Mouse (Mus musculus) T-helper 2 cell (primary cell): Measurements from ENCODE around the gene Tmbim7.
"Not testable (repeated sequence)": the region's sequence is repeated elsewhere in the genome, so short reads cannot be mapped to it uniquely, and the experiment has no call there.

Experiments
- in situ Hi-C: fragments of 300-600 bp; cut with MboI, MseI; formaldehyde crosslinking; loops from one replicate; pipeline ENCODE4 v1.15.1; 2025; ENCODE audit warnings: high pct_unique_total_duplicates

Tmbim7 gene

GRCm38 (mm10) chr5:3650881-3651280 is at the start of gene Tmbim7:
Gene Tmbim7 (plus strand): TSS chr5:3651181.
- in situ Hi-C loops: loop anchor here (10.0 kb wide), 1 partner anchor 234 kb away; no protein-coding TSS in a partner anchor

DNA sequence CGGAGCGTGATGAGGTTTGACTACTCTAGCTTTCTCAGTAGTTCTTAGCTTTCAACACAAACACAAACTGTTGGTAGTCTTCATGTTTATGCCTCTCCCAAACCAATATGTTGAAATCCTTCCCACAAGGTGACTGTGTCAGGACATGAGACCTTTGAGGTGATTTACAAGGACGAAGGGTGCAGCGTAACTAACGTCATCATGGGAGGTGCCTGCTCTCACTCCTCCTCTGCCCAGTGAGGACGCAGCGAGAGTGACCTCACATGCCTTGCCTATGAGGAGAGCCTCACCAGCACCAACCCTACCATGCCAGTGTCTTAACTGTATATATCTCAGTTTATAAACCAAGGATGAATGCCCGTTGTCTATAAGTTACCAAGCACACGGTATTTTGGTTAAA is 43.9 kb upstream of the Tmbim7 start:
- in situ Hi-C loops: no loop called here

GRCm38 (mm10) chr5:3609241-3609640 is 41.7 kb upstream of the Tmbim7 start:
- in situ Hi-C loops: no loop called here

DNA sequence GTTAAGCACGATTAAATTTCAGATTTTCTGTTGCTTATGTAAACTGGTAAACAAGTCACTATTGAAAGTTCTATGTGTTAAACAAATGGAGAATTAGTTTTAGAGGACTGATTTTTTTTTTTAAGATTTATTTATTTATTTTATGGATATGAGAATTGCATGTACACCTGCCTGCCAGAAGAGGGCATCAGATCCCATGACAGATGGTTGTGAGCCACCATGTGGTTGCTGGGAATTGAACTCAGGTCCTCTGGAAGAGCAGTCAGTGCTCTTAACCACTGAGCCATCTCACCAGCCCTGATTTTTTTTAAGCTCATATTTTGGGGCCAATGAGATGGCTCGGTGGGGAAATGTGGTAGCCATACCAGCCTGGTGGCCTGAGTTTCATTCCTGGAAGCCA is 39.1 kb upstream of the Tmbim7 start:
- in situ Hi-C loops: not testable (repeated sequence)

DNA sequence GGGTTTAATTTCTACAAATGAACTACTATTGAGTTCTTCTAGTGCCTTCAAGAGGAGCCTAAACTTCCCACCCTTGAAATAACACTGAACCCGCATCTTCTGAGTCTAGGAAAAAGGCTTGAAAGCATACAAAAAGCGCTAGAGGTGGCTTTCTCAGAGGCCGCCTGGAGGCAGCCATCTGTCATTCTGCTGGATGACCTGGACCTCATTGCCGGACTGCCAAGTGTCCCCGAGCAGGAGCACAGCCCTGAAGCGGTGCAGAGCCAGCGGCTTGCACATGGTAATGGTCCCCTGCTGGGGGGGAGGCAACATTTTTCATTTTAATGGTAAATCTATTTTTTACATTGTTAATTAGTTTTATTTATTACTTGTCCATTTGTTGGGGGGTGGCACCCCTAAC is 30.5 kb upstream of the Tmbim7 start:
- in situ Hi-C loops: no loop called here

- in situ Hi-C loops: no loop called here
These were observed 20.9 kb upstream of the Tmbim7 start for GRCm38 (mm10) chr5:3630055-3630454.

- in situ Hi-C loops: no loop called here
These were observed 19.3 kb upstream of the Tmbim7 start for GRCm38 (mm10) chr5:3631512-3632271.

- in situ Hi-C loops: no loop called here
These were observed 18.7 kb upstream of the Tmbim7 start for GRCm38 (mm10) chr5:3632285-3632684.

DNA sequence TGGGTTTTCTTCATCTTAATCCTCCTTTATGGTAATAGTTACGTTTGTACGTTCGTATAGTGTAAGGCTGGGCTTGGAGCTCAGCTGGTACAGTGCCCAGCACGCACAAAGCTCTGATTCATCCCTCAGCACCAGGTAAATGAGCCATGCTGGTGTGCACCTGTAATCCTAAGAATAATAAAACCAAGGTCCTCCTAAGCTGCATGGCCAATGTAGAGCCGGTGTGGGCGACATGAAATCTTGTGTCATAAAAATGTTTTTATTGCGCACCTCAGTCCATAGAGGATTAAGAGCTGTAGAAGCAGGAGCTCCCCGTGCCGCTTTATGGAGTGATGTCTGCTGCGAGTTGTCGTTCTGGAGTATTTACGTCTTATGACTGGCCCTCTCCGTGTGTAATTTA is 17.7 kb upstream of the Tmbim7 start:
- in situ Hi-C loops: no loop called here

GRCm38 (mm10) chr5:3633951-3634350 is 17.0 kb upstream of the Tmbim7 start:
- in situ Hi-C loops: no loop called here

GRCm38 (mm10) chr5:3635286-3635685 is 15.7 kb upstream of the Tmbim7 start:
- in situ Hi-C loops: no loop called here

DNA sequence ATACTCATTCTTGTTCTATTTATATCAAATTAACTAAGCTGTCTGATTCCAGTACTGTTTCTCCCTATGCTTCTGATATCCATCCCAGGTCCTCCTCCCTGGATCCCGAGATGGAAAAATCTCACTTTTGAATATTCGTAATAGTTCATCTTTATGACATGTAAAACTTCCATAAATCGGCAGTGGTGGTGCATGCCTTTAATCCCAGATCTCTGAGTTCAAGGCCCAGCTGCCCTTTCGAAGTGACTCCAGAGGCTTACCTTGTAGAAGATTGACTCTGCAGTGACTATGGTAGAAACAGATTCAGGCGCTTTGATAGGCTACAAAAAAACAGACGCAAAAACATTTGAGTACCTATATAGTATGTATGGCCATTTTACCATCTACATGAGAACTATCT is 6.4 kb upstream of the Tmbim7 start:
- in situ Hi-C loops: no loop called here

DNA sequence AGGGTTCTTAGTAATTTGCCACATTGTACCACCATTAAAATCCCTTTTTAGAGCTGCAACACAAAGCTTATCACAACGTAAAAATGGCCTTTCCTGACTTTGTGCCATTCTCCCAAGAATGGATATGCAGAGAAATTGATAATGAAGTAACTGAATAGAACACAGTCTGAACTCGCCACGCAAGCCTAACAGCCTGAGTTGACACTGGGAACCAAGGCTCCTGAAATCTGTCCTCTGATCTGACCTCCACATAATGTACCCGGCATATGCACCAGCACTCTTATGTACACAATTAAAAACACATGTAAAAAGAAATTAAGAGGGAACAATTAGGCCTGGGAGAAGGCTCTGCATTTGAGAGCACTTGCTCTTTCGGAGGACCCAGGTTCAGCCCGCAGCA is 5.7 kb upstream of the Tmbim7 start:
- in situ Hi-C loops: no loop called here

- in situ Hi-C loops: no loop called here
These were observed 4.4 kb upstream of the Tmbim7 start for GRCm38 (mm10) chr5:3646539-3646938.

DNA sequence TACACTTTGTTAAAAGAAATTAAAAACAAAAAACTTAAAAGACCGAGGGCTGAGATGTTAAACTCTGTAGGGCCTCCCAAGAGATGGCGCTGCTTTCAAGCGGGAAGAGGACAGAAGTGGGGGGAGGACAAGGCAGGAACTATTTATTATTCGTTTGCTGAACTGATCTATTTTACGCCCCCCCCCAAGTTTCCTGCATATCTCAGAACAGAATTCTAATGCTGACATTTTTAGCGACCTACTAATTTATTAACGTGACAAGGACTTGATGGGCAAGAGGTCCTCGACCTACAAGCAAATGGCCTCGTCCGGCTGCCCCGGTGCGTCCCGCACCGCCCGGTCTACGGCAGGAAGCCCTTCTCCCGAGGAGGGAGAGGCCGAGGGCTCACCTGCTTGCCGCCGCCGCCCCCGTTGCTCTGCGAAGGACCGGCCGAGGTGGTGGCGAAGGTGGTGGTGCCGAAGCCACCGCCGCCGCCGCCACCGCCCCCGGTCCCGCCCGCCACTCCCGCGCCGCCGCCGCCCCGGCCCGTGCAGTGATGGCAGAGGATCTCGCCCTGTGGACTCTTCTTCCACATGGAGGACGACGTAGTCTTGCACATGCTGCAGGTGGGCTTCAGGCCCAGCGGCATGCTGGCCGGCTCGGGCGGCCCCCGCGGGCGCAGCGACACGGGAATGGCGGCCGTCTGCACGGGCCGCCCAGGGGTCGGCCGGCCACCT is 3.8 kb upstream of the Tmbim7 start:
- in situ Hi-C loops: no loop called here

DNA sequence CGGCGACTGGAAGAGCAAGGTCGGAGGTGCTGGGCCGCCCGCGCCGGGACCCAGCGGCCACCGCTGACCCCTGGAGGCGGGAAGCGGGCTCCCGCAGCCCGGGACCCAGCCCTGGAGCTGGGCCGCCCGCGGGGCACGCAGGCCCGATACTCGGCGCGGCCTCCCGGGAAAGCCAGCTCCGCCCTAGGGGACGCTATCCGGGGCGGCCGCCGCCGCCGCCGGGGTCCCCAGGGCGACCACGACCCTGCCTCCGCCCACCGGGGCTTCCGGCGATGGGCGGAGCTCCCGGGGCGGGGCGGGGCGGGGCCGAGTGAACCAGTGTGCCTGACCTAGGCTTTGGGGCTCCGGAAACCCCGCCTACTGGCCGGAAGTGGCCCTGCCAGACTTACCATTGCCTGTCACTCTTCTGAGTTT is 3.3 kb upstream of the Tmbim7 start:
- in situ Hi-C loops: no loop called here

GRCm38 (mm10) chr5:3648206-3648848 is 2.7 kb upstream of the Tmbim7 start:
- in situ Hi-C loops: no loop called here

DNA sequence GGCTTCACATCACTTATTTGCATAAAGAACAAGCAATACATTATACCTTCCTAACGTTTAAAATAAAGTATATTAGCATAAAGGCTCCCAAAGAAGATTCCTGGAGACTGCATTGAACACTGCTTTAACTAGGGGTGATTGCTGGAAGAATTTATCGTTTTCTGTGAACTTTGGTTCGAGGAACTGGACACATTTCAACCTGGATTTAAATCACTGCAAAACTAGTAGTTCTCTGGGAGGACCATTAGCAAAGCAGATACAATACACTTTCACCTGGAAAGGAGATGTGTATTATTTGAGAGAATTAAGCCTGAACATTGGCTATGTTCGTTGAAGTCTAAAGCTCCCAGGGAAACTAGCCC is 2.2 kb upstream of the Tmbim7 start:
- in situ Hi-C loops: no loop called here

DNA sequence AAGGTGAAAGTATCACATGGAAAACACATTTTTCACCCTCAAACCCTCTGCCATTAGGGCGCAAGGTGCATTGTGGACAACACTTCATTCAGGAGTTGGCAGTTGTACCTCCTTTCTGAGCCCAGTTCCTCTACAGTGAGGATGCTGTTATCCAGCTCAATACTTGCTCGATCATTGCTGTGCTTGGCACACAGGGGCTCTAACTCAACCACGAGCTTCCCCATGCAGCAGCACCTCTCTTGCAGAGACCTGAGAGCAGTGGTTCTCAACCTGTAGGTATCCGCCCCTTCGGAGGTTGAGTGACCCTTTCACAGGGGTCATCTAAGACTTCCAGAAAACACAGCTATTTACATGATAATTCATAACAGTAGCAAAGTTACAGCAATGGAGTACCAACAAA is 640 bp downstream of the Tmbim7 start:
- in situ Hi-C loops: loop anchor here (10.0 kb wide), 1 partner anchor 233 kb away; no protein-coding TSS in a partner anchor

- in situ Hi-C loops: loop anchor here (10.0 kb wide), 1 partner anchor 232 kb away; no protein-coding TSS in a partner anchor
These were observed 2.1 kb downstream of the Tmbim7 start for GRCm38 (mm10) chr5:3652903-3653575.

- in situ Hi-C loops: loop anchor here (10.0 kb wide), 1 partner anchor 231 kb away; no protein-coding TSS in a partner anchor
These were observed 2.8 kb downstream of the Tmbim7 start for GRCm38 (mm10) chr5:3653801-3654200.

DNA sequence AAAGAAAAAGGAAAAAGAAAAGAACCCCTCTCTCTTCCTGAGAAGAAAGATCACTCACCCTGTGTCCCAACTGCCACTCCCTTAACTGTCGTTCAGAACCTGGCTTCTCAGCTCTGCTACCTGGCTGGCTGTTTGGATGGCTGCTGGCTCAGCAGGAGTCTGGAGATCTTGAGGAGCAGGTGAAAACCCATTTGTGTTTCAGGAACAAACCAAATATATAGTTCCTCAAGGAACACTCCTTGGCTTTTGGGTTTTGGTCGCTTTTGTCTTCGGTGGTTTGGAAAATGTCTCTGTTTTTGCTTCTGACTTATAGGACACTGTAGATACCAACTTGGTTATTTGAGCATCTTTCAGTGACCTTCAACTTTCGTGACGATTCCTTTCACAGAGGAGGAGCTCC is 6.1 kb downstream of the Tmbim7 start, which contains the start of gene Gatad1:
Gene Gatad1 (minus strand): TSS at position 101 of the 400 bp plus-strand sequence.
- in situ Hi-C loops: loop anchor here (10.0 kb wide), 1 partner anchor 228 kb away; no protein-coding TSS in a partner anchor
